Mouse (Mus musculus): ENCODE data around the gene Olfr1355. TPM values are rescaled to one million over a fixed set of nuclear protein-coding genes. Genes with fewer than 3 reads are reported as not detected.
"Not testable (repeated sequence)": the region's sequence is repeated elsewhere in the genome, so short reads cannot be mapped to it uniquely, and the experiment has no call there.

Gene Olfr1355
- not detected in 2 replicates for polyA plus RNA-seq (2015; fragmentation: Nextera tagmentation; extraction: Ambion mirVana)

- H3K9me3 ChIP-seq (ENCODE audit: low read length) = no peaks in the 10 kb centered on the region
- WGBS = 67% methylated on average over 2 of the region's 2 CpGs
- no peak for ATAC-seq (ENCODE audit: low FRiP score, low TSS enrichment)
- no peak within 1 kb of the TSS for H3K4me2 ChIP-seq (replicated peaks; ENCODE audit: low read depth, low read length)
- no peak within 1 kb of the TSS for H3K9ac ChIP-seq (replicated peaks; ENCODE audit: low read length)
- H3K27me3 ChIP-seq (ENCODE audit: insufficient read depth, low read length) = no peaks in the 10 kb centered on the region
- H3K36me3 ChIP-seq (ENCODE audit: insufficient read depth, low read length) = no peaks in the 10 kb centered on the region
- H3K4me1 ChIP-seq (ENCODE audit: insufficient read depth, low read length) = no peaks in the 10 kb centered on the region
- H3K4me3 ChIP-seq (ENCODE audit: low read length) = no peak within 1 kb of the TSS
- H3K27ac ChIP-seq (ENCODE audit: low read length) = no peak within 1 kb of the TSS
Measured at GRCm38 (mm10) chr10:78875240-78875639, at the start of gene Olfr1355. Gene Olfr1355, plus strand, starts transcription at chr10:78875540.

DNA sequence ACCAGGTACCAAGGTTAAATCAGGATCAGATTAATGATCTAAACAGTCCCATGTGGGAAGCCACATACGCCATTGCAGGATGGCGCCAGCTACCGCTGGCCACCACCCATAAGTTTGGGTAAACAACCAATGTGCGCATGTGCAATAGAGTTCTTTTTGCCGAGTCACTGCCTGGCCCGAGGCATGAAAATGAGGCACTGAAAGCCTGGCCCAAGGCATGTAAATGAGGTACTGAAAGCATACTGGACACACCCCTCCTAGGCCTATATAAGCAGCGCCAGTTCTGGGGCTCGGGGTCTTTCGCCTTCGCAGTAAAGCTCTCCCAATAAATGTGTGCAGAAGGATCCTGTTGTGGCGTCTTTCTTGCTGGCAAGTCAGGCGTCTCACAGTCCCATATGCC is 34.9 kb upstream of the Olfr1355 start:
- not testable (repeated sequence) for H3K4me1 ChIP-seq (ENCODE audit: insufficient read depth, low read length); H3K4me2 ChIP-seq (replicated peaks; ENCODE audit: low read depth, low read length); H3K9ac ChIP-seq (replicated peaks; ENCODE audit: low read length); ATAC-seq (ENCODE audit: low FRiP score, low TSS enrichment); H3K36me3 ChIP-seq (ENCODE audit: insufficient read depth, low read length); H3K27ac ChIP-seq (ENCODE audit: low read length); H3K27me3 ChIP-seq (ENCODE audit: insufficient read depth, low read length); H3K4me3 ChIP-seq (ENCODE audit: low read length); H3K9me3 ChIP-seq (ENCODE audit: low read length)
- 92% methylated on average over 12 of the region's 12 CpGs for WGBS

DNA sequence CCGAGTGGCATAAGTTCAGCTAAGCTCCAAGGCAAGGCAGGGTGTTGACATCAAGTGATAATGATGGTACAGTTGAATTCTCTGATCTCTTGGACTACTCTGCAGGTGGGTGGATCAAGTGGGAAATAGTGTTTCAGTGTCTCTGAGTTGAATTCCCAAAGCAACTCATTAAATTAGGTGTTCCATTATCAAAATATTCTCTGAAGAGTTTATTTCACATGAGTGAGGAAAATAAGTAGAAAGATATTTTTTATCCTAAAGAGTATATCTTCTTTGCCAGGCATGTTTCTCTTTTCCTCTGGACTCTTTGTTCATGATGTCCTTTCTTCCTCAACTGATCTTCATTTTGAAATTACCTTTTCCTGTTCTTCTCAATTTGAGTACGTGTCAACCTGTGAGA is 23.3 kb upstream of the Olfr1355 start, which contains the start of gene Olfr1356:
Gene Olfr1356, minus strand, starts transcription at position 101 of the 400 bp plus-strand sequence.
- Histone ChIP-seq H3K4me2 (replicated peaks; ENCODE audit: low read depth, low read length) (no peak within 1 kb of the TSS), H3K4me3 (ENCODE audit: low read length) (no peak within 1 kb of the TSS), H3K36me3 (ENCODE audit: insufficient read depth, low read length) (no peaks in the 10 kb centered on the region), H3K9ac (replicated peaks; ENCODE audit: low read length) (no peak within 1 kb of the TSS), H3K27me3 (ENCODE audit: insufficient read depth, low read length) (no peaks in the 10 kb centered on the region), H3K4me1 (ENCODE audit: insufficient read depth, low read length) (no peaks in the 10 kb centered on the region), H3K9me3 (ENCODE audit: low read length) (0 out of 2 replicates have a peak, but pooled peaks cover 4% of the 10 kb centered on the region), H3K27ac (ENCODE audit: low read length) (no peak within 1 kb of the TSS)
- ATAC-seq (ENCODE audit: low FRiP score, low TSS enrichment) = no peak
- 82% methylated on average over 2 of the region's 2 CpGs for WGBS

- H3K9ac ChIP-seq (replicated peaks; ENCODE audit: low read length); H3K27me3 ChIP-seq (ENCODE audit: insufficient read depth, low read length); ATAC-seq (ENCODE audit: low FRiP score, low TSS enrichment); H3K27ac ChIP-seq (ENCODE audit: low read length); H3K4me3 ChIP-seq (ENCODE audit: low read length); H3K4me1 ChIP-seq (ENCODE audit: insufficient read depth, low read length); H3K36me3 ChIP-seq (ENCODE audit: insufficient read depth, low read length); H3K4me2 ChIP-seq (replicated peaks; ENCODE audit: low read depth, low read length); H3K9me3 ChIP-seq (ENCODE audit: low read length): not testable (repeated sequence)
- 86% methylated on average over 1 of the region's 1 CpGs for WGBS
Measured at GRCm38 (mm10) chr10:78912871-78913270, 37.5 kb downstream of the Olfr1355 start, which contains the start of gene Olfr1354. Gene Olfr1354, plus strand, starts transcription at chr10:78913171.

Other genes starting within 250 kb of the Olfr1355 start
- gene Casp14, start 157.2 kb upstream of the Olfr1355 start, polyA plus RNA-seq (2015; fragmentation: Nextera tagmentation; extraction: Ambion mirVana) = not detected in 2 replicates
- not detected in 2 replicates for gene Ccdc105, start 122.5 kb upstream of the Olfr1355 start, polyA plus RNA-seq (2015; fragmentation: Nextera tagmentation; extraction: Ambion mirVana)
- gene Slc1a6, start 95.0 kb upstream of the Olfr1355 start, polyA plus RNA-seq (2015; fragmentation: Nextera tagmentation; extraction: Ambion mirVana) = 0.67 and 0.69 TPM in 2 replicates
- gene Olfr1356, start 23.4 kb upstream of the Olfr1355 start, polyA plus RNA-seq (2015; fragmentation: Nextera tagmentation; extraction: Ambion mirVana) = not detected in 2 replicates
- not detected in 2 replicates for gene Olfr1354, start 37.6 kb downstream of the Olfr1355 start, polyA plus RNA-seq (2015; fragmentation: Nextera tagmentation; extraction: Ambion mirVana)
- not detected in 2 replicates for gene Olfr8, start 75.1 kb downstream of the Olfr1355 start, polyA plus RNA-seq (2015; fragmentation: Nextera tagmentation; extraction: Ambion mirVana)
- not detected in 2 replicates for gene Olfr1353, start 87.8 kb downstream of the Olfr1355 start, polyA plus RNA-seq (2015; fragmentation: Nextera tagmentation; extraction: Ambion mirVana)
- gene Olfr1352, start 105.5 kb downstream of the Olfr1355 start, polyA plus RNA-seq (2015; fragmentation: Nextera tagmentation; extraction: Ambion mirVana) = not detected in 2 replicates
- not detected in 2 replicates for gene Olfr1351, start 136.9 kb downstream of the Olfr1355 start, polyA plus RNA-seq (2015; fragmentation: Nextera tagmentation; extraction: Ambion mirVana)
- gene Olfr57, start 153.2 kb downstream of the Olfr1355 start, polyA plus RNA-seq (2015; fragmentation: Nextera tagmentation; extraction: Ambion mirVana) = 0.09 and 0.10 TPM in 2 replicates
- gene 2610008E11Rik, start 222.1 kb downstream of the Olfr1355 start, polyA plus RNA-seq (2015; fragmentation: Nextera tagmentation; extraction: Ambion mirVana) = 29.0 and 29.5 TPM in 2 replicates

Measured in kidney, embryonic 16.5 days (tissue).